Mouse (Mus musculus): ENCODE data around the gene Dclk3.

GRCm38 (mm10) chr9:111491280-111491679 lies 52.4 kb downstream of the Dclk3 start:
- TF ChIP-seq CTCF (IDR thresholded peaks at IDR 0.05; ENCODE audit: control insufficient read depth, insufficient read depth, insufficient replicate concordance, low read depth, low read length) (no peak), POLR2A (IDR thresholded peaks at IDR 0.05; ENCODE audit: control insufficient read depth, low read depth, low read length) (no peak)
